Mouse (Mus musculus) gastrocnemius, postnatal 14 days (tissue): ENCODE measurements at regions not wholly inside any gene's neighbourhood (a gene's known extent, or its start where the extent isn't known, plus 50 kb on each side); places are given as distances from the start of the nearest gene placed in this dataset.

ENCODE experiments used
- DNase-seq: peaks from one replicate; pipeline ENCODE4 v3.0.0; 2021; ENCODE audit warnings: mixed read lengths
- intact Hi-C: fragments of 180-260 bp; cut with DNase I; formaldehyde crosslinking; loops from one replicate; pipeline ENCODE4 v1.15.1; 2025; ENCODE audit warnings: low total_unique reads

- DNase-seq = no peak
- intact Hi-C loops = loop anchor here (5.0 kb wide), 1 partner anchor 477 kb away; no protein-coding TSS in a partner anchor
Measured at GRCm38 (mm10) chr1:166735545-166735944, 53.9 kb upstream of the Fmo9 start.

GRCm38 (mm10) chr1:166738029-166738428 is 56.4 kb upstream of the Fmo9 start:
- intact Hi-C loops = loop anchor here (5.0 kb wide), 1 partner anchor 474 kb away; no protein-coding TSS in a partner anchor
- DNase-seq = no peak

GRCm38 (mm10) chr1:166750236-166750635 is 68.6 kb upstream of the Fmo9 start:
- intact Hi-C loops = no loop called here
- no peak for DNase-seq

- DNase-seq = no peak
- intact Hi-C loops = no loop called here
Measured at GRCm38 (mm10) chr1:166750777-166751176, 69.1 kb upstream of the Fmo9 start.

GRCm38 (mm10) chr1:166751436-166751835 is 69.8 kb upstream of the Fmo9 start:
- intact Hi-C loops = no loop called here

GRCm38 (mm10) chr1:166752990-166753709 is 71.5 kb upstream of the Fmo9 start:
- intact Hi-C loops = no loop called here
- no peak for DNase-seq

More at GRCm38 (mm10) chr1:166751436-166751835, 69.8 kb upstream of the Fmo9 start:
- no peak for DNase-seq

- intact Hi-C loops = no loop called here
- no peak for DNase-seq
Measured at GRCm38 (mm10) chr1:166758987-166759386, 77.3 kb upstream of the Fmo9 start.

GRCm38 (mm10) chr1:166773114-166773513 is 91.5 kb upstream of the Fmo9 start:
- no peak for DNase-seq
- intact Hi-C loops = no loop called here

- intact Hi-C loops = no loop called here
- peak; percentile 7 for DNase-seq
Measured at GRCm38 (mm10) chr1:166782106-166782505, 100.5 kb upstream of the Fmo9 start.

- intact Hi-C loops = no loop called here
- DNase-seq = no peak
Measured at GRCm38 (mm10) chr1:166787945-166788344, 106.3 kb upstream of the Fmo9 start.

GRCm38 (mm10) chr1:166788824-166789399 is 107.3 kb upstream of the Fmo9 start:
- DNase-seq = no peak
- intact Hi-C loops = no loop called here

- no peak for DNase-seq
- intact Hi-C loops = no loop called here
Measured at GRCm38 (mm10) chr1:166793052-166793716, 111.5 kb upstream of the Fmo9 start.

- peak; percentile 11 for DNase-seq
- intact Hi-C loops = no loop called here
Measured at GRCm38 (mm10) chr1:166793717-166794081, 112.1 kb upstream of the Fmo9 start.

GRCm38 (mm10) chr1:166794622-166795244 is 113.1 kb upstream of the Fmo9 start:
- DNase-seq = no peak
- intact Hi-C loops = no loop called here

- DNase-seq = no peak
- intact Hi-C loops = no loop called here
Measured at GRCm38 (mm10) chr1:166795613-166796012, 114.0 kb upstream of the Fmo9 start.

- DNase-seq = no peak
- intact Hi-C loops = no loop called here
Measured at GRCm38 (mm10) chr1:166796362-166796925, 114.8 kb upstream of the Fmo9 start.

- DNase-seq = no peak
- intact Hi-C loops = no loop called here
Measured at GRCm38 (mm10) chr1:166796931-166797330, 115.3 kb upstream of the Fmo9 start.

GRCm38 (mm10) chr1:166800953-166801603 is 119.4 kb upstream of the Fmo9 start:
- intact Hi-C loops = no loop called here
- no peak for DNase-seq

GRCm38 (mm10) chr1:166801929-166802328 is 120.3 kb upstream of the Fmo9 start:
- no peak for DNase-seq
- intact Hi-C loops = no loop called here

GRCm38 (mm10) chr1:166803928-166804327 is 122.3 kb upstream of the Fmo9 start:
- intact Hi-C loops = no loop called here

More at GRCm38 (mm10) chr1:166803928-166804327, 122.3 kb upstream of the Fmo9 start:
- no peak for DNase-seq
